Mouse (Mus musculus) olfactory bulb, adult 2 months (tissue): Measurements from ENCODE around the gene Mgat5.

Experiments used
- CTCF ChIP-seq: fragments of 200-500 bp; IDR thresholded peaks from 2 replicates; pipeline ENCODE4 v1.5.1; 2012; ENCODE audit warnings: low read depth, mild to moderate bottlenecking, low read length, moderate library complexity; ENCODE audit not compliant: insufficient read depth
- POLR2A ChIP-seq: fragments of 200-500 bp; IDR thresholded peaks from 2 replicates; pipeline ENCODE4 v1.6.1; 2012; ENCODE audit warnings: mild to moderate bottlenecking, low read depth, low read length, moderate library complexity; ENCODE audit not compliant: insufficient read depth

DNA sequence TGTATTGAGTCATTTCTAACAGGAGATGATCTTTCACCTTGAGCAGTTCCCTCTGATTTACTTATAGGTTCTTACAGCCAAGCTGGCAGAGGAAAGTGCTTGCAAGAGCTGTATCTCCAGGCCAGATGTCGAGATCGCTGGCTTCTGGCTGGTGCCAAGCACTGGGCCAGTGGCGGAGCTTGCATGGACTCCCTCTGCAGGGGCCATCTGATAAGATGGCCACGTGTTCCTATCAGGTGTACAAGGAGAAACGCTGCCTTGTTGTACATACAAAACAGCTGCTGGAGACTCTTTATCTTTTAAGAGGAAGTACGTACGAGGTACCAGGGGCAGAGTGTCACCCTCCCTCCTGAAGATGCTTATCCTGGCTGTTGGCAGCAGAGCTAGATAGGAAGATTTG is 158.8 kb downstream of the Mgat5 start:
- TF ChIP-seq CTCF (no peak), POLR2A (no peak)
